Mouse (Mus musculus): ENCODE results near the gene Pdzd2.

The Pdzd2 gene

GRCm38 (mm10) chr15:12518370-12518973 lies 221.3 kb downstream of the Pdzd2 start:
- no peak for DNase-seq

- no peak for DNase-seq
Measured at GRCm38 (mm10) chr15:12517314-12517813, 222.4 kb downstream of the Pdzd2 start.

- DNase-seq, result no peak
Measured at GRCm38 (mm10) chr15:12515272-12515844, 224.4 kb downstream of the Pdzd2 start.

- no peak for DNase-seq
Measured at GRCm38 (mm10) chr15:12513526-12513925, 226.2 kb downstream of the Pdzd2 start.

DNA sequence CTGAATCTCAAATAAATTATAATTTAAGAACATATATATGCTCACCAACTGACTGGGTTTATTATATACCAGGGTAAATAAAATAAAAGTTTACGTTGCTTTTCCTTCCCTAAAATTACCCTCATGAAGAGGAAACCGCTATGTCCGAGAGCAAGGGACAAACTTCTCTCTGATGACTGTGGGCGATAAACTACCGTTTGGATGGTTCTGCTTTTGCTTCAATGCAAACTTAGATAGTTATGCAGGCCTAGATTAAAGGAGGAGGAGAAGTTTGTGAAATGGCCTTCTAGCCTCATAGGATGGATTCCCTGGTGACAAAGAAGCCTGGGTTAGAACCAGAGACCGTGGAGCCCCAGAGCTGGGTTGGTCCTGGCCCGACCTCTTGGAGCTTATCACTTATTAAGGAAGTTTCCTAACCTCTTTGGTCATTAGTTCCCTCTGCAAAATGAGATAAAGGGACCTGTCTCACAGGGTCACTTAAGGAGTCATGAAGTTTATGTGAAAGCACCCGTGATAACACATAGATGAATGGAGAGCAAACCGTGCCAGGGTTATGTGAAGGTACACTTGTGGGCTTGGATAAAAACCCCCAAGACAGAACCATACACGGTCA lies 230.9 kb downstream of the Pdzd2 start:
- DNase-seq, result no peak

- no peak for DNase-seq
Measured at GRCm38 (mm10) chr15:12507523-12507922, 232.2 kb downstream of the Pdzd2 start.

GRCm38 (mm10) chr15:12506514-12506913 lies 233.2 kb downstream of the Pdzd2 start:
- DNase-seq, result no peak

GRCm38 (mm10) chr15:12506085-12506484 lies 233.6 kb downstream of the Pdzd2 start:
- DNase-seq, result no peak

- no peak for DNase-seq
Measured at GRCm38 (mm10) chr15:12505556-12505955, 234.2 kb downstream of the Pdzd2 start.

- no peak for DNase-seq
Measured at GRCm38 (mm10) chr15:12503907-12504306, 235.8 kb downstream of the Pdzd2 start.

- DNase-seq, result no peak
Measured at GRCm38 (mm10) chr15:12501924-12502548, 237.7 kb downstream of the Pdzd2 start.

DNA sequence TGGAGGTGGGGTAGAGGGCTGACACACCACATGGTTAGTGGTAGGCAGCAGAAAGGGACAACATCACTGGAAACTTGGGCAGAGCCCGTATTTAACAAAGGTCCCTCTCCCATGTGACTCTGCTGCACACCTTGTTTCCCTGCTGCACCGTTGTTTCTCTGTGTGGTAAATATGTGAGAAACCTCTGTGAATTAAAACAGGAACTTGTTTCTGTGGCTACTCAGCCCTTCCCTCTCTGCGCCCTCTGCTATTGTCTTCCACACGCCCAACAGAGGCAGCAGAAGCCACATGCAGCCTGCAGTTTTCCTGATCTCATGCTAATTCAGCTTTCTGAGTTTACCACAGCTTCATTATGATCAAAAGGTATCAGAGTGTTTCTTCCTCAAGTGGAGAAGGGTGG lies 239.1 kb downstream of the Pdzd2 start:
- no peak for DNase-seq

DNA sequence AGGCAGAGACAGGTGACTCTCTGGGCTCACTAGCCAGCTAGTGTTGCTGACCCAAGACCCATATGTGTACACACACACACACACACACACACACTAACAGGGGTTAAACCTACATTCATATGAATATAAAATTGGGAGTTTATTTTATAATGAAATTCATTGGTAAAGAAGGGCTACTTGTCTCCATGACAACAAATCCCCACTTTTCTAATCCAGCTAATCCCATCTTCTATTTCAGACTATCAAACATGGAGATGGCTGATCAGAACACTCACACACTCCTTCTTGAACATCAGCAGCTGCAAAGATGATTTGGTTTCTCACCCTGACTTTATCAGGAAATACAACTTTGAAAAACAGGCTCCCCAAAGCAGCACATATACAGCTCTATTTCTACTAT lies 245.6 kb downstream of the Pdzd2 start:
- no peak for DNase-seq

DNA sequence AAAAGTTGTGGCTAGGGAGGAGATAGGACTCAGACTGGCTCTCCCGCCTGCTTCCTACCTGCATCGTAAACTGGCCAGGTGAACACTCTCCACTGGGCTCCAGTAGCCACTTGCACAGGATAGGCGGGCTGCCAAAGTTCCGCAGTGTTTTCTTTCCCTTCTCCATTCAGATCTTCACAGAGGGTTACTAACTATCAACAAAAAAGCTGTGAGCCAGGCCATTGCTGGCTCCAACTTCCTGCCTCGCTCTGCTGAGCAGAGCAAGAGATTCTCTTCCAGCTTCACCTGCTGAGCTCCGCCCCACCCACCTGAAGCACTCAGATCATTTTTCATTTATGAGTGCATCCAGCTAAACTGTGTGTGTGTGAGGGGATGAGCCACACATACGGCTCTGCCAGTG lies 246.5 kb downstream of the Pdzd2 start:
- DNase-seq, result no peak

DNA sequence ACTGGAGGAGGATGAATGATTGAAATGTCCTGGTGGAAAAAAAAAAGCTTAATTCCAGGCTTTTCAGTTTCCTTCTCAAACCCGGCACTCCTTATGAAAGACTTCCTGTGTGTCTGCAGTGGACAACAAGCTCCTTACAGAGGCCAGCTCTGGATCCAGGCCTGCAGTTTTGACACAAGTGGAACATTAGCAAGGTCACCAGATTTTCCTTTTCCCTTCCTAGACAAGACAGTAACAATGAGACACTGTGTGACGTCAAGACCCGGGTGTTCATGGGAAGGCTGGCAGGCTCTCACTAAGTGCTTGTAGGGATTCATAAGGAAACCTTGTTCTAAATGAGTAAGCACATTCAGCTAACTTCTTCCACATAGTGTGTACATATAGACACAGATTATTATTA lies 248.8 kb downstream of the Pdzd2 start:
- no peak for DNase-seq

DNA sequence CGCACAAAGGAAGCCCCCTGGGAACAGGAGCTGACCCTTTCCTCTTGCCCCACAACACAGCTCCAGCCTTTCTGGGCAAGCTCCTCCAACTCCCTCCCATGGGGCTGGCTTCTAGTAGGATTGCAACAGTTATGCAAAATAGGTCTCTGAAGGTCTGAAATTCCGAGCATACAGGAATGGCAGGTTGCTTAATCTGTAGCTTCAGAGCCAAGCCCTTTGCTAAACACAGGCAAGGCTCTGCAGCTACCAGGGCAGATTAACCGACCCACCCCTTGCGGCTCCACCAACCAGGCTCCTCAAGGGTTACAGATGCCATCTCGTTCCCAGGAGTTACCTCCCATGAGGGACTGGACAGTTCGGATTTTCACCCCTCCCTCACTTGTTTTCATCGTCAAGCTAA lies 249.2 kb downstream of the Pdzd2 start:
- DNase-seq, result no peak

- DNase-seq, result no peak
Measured at GRCm38 (mm10) chr15:12488316-12488715, 251.4 kb downstream of the Pdzd2 start.

DNA sequence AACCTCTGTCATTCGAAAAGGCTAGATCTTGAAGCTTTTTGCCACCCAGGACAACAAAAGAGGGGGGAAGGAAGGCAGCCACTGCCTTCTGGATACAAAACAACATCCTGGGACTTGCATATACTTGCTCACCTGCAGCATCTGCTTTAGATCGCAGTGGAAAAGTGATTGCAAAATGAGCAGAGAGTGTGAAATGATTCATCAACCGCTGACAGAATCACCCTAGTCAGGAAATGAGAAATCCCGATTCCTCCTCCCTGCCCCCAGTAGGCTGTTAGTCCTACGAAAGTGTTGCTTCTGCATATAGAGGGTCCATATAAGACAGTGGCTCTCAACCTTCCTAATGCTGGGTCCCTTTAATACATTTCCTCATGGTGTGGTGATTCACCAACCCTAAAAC lies 258.5 kb downstream of the Pdzd2 start:
- DNase-seq, result no peak

DNA sequence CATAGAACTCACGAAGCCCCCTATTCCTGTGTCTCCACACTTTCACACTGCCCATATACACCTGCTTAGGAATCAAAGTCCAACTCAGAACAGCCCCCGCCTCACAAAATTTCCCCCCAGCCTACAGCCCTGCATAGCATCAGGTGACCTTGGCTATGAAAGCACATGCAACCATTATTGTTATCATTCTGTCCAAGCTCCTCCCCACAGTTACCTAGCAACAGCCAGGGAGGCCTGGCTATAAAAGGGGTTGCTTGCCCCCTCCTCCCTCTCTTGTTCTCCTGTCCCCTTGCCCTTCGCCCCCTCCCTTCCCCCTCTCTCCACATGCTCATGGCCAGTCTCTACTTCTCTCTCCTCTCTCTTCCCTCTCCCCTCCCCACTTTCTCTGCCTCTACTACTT lies 259.4 kb downstream of the Pdzd2 start:
- DNase-seq, result no peak

DNA sequence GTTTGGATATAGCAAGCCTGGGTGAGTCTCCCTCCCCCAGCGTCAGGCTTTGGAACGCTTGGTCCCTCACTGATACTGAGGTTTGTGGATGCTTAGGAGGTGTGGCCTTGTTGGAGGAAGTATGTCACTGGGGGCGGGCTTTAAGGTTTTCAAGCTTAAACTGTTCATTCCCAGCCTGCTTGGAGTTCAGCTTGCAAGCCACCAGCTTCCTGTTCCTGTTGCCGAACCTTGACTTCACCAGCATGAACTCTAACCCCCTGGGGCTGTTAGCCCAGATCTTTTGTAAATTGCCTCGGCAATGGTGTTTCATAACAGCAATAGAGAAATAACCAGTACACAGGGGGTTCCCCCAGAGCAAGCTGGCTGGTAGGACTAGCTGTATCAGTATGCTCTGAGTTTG lies 260.4 kb downstream of the Pdzd2 start:
- no peak for DNase-seq

DNA sequence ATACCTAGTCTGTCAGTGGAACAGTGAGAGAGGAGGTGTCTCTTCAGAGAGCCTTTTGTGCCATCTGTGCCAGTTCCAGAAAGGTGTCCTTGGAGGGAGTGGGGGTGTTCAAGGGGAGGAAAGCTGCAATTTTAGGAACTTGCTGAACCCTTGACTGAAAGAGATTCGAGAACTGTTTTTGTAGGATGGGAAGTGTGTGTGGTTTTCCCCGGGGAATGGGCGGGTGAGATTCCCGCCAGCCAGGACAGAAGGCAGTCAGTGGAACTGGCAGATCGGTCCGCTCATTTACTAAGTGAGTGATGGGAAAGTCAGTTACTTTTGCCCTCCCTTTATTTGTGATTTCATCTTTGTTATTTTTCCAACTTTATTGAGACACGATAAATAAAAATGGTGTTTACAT lies 266.1 kb downstream of the Pdzd2 start:
- no peak for DNase-seq

DNA sequence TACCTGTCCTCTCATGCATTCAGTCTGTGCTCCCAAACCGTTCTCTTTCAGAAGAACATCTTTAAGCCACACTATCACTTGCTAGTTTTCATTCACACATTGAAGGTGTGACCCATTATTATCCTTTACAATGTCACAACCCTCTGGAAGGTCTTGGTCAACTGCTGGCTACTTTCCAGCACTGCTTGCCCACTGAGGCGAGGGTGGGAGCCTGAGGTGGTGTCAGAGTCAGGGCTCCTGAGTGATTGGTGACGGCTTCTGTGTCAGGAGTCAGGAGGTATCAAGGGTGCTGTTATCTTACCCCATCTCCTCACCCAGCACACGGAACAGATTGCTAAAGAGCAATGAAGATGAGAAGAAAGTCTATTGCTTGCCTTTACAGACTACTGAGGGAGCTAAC lies 267.1 kb downstream of the Pdzd2 start:
- DNase-seq, result no peak

DNA sequence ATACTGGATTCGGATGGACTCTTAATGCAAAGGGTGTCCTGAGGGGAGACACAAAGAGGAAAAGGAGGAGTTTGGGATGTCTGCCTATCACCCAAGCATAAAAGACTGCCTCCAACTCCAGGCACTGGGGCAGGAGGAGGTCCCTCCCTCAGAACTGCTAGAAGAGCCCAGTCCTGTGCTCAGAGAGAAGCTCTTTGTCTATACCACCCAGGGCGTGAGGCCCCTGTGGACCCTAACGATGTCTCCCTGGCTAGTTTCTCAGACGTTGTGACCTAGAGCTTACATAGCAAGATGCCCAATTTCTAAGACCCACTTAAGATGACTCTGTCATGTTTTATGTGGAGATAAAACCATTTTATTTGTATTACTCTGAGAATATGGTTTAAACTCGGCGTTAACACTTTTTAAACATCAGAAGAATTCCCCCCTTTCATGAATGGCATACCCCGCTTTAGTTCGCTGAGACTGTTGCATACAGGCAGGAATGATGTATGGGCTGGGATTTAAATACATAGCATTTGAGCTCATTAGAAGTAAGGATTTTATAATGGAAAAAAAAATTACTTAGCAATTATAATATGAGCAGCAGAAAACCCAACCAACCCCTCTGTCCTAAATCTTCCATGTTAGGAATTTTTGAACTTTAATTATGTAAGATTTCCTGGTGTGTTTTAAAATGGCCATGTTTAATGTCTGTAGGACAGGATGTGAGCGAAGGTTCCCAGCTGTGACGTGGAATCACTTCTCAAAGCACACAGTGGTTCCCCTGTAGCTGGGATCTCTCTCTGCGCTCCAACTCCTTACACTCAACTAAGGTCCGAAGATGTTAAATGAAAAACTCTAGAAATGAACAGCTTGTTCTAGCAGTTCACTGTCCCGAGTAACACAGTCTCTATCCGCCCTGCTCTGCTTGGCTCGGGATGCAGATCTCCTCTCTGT lies 268.6 kb downstream of the Pdzd2 start:
- no peak for DNase-seq

Measured in thymus, postnatal 25 days (tissue).